Mouse (Mus musculus) liver (tissue): Measurements from ENCODE around the gene Itprip.

Experiments used
- DNase-seq: peaks from one replicate; pipeline ENCODE4 v3.0.0-alpha.2; 2020; ENCODE audit warnings: mixed read lengths

Itprip gene

DNA sequence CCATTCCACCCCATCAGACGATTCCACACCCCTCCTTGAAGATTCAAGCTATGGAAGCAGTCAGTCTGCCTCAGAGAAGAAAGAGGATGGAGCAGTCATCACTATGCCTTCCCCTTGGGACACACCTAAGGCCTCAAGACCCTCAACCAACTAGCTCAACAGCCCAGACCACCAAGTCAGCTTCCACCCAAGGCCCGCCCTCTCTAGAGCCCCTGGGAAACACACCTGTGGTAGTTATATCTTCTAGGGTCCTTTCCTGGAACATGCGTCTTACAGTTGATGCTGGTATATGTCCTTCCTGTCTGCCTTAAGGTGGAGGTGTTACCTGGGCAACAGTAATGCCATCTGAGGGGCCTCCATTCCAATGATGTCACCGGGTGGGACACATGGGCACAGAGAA lies 4.9 kb downstream of the Itprip start:
- DNase-seq = no peak

DNA sequence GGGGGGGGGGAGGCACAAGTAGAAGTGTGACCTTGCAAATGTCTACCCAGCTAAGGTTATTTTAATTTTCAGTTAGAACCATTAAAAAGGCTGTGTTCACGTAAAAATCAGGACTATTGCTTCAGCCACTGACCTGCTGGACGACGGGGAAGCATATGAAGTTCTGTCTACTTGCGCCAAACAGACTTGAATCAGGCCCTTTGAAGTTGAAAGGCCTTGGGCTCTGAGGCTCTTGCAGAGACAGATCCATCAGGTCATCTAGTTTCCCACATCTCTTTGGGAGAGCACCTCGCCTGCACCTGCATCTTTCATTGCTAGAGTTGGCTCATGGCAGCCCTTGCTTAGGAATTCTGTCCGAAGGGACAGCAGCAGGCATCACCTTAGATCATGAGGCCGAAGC lies 5.8 kb downstream of the Itprip start:
- no peak for DNase-seq

DNA sequence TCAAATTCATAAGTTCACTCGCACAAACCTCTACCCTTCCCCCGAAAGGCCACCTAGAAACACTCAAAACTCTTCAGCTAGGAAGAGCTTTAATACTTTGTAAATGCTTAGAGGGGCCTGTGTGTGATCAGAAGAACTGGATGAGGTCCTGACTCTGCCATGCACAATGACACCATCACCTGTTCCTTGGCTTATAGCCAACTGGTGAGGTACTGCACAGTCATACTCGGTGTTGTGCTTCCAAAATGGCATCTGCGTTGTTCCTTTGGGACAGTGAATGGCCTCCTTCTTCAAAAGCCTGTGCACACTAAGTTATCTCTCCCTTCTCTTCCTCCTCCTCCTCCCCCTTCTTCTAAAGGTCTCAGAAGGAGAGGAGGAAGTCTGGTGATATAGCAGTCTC lies 8.3 kb downstream of the Itprip start:
- DNase-seq = no peak

DNA sequence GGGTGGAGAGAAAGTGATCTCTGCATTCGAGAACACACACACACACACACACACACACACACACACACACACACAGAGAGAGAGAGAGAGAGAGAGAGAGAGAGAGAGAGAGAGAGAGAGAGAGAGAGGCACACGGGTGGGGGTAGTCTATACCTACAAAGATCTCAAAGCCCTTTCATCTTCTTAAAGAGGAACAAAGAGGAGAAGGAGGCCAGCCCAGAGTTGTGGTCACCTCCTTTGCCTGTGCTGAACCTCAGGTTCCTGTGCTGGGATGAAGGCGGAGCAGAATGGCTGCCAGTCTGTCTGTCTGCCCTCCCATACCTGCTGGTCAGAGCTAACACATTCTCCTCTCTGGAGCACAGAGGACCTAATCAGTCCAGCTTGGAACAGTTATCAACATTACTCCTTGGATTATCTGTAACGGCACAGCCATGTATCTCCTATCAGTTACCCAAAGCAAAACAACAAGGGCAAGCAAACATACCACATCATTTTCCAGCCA lies 8.9 kb downstream of the Itprip start:
- DNase-seq = no peak

DNA sequence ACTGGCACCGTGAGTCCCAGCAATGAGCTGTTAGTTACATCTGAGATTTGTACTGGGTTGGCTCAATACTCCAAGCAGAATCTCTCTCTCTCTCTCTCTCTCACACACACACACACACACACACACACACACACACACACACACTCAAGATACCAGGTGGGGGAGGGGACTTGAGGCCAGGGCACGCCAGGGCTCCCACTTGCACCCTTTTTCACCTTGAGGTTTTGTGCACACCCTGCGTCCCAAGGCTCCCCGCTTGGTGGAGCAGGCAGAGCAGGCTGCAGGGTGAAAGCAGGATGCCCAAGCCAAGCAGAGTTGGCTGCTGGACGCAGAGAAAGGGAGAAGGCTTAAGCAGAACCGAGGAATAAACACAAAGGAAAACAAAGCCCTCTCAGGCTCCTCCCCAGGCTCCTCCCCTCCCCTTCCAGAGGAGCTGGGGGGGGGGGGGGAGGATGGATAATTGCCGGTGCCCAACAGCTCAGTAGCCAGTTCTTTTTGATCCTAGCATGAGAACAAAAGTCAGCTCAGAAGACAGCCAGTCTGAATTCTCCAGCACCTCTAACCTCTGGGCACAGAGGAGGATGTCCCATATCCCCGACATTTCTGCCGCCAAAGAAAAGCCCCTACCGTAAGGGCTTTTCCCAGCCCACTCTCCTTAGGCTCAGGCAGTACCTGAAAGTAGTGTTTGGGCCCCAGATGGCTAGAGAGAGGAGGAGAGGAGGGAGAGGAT lies 9.5 kb downstream of the Itprip start:
- DNase-seq = no peak

DNA sequence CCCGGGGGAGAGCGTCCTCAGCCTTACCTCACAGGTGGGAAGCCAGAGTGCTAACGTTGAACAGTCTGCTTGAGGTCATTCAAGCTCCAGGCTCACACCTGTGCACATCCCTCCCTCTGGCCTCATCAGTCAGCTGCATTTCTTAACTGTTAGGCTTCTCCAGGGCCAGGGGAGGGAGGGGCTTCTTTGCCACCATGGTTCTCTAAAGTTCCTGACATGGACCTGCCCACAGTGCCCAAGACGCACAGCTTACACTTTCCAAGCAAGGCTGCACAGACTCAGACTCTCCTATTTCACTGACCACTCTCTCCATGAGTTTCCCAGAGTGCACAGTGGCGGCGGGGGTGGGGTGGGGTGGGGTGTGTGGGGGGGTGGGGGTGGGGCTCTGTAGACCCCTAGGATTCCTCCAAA lies 10.1 kb downstream of the Itprip start:
- no peak for DNase-seq

DNA sequence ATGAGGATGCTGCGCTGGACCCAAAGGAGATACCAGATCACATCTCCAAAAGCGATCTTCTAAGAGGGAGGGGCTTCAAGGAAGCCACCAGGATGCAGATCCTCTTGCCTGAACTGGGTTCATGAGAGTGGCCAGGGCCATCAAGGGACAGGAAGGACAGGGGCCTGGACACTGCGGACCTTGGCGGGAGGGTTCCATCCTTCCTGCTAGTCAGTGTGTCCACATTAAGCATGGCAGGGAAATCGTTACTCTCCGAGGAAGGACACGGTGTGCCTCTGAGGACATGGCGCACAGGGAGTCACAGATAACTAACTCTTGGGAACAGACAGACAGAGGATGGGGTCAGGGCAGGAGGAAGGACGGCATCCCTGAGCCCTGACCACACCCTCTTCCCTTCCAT lies 11.5 kb downstream of the Itprip start:
- no peak for DNase-seq

DNA sequence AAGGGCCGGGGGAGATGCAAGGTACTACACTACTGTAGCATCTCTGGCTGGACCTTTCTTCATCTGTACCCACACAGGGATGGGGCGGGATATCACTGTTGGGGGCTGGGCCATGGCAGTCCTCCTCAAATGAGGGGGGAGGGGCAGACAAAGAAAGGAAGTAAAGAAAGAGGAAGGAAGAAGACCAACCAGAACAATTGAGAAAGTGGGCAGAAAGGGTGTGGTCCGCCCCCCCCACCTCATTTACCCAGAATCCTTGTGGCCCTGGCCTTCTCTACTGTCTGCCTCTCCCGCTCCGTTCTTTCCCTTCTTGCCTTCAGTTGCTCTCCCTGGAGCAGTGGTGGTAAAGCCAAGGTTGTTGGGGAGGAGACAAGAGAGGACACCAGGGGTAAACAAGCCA lies 13.5 kb downstream of the Itprip start:
- DNase-seq = no peak

DNA sequence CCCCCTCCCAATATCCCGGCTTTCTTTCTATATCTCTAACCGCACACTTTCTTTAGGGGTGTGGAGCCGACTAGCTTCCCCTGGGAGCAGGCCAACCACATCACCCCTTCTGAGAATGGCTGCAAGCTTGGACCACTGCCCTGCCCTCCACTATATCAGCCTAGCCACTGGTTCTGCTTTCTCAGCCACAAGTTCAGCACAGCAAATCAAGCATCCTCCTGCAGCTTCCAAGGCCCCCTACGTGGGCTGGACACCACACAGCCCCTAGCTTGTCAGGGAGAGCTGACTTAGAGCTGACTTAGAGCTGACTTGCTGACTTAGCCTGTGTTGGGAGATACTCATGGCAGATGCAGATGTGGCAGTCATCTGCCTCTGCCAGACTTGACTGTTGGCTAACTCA lies 14.0 kb downstream of the Itprip start:
- no peak for DNase-seq

DNA sequence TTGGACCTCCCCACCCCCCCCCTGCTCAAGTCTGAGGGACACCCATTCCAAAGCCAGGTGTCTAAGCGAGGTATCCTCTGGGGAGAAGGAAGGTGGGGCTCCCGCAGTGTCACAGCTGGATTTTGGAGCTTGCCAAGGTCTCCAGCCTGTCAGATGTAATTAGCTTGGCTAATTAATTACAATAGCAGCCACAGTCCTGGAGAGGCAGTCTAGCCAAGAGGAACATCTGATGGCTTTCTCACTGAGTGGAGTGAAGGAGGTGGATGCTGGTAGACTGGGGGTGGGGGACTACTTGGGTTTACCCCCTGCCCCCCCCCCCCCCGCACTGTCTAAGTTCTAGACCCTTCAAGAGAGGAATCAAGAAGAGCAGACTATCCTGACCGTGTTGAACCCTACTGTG lies 15.4 kb downstream of the Itprip start:
- no peak for DNase-seq

DNA sequence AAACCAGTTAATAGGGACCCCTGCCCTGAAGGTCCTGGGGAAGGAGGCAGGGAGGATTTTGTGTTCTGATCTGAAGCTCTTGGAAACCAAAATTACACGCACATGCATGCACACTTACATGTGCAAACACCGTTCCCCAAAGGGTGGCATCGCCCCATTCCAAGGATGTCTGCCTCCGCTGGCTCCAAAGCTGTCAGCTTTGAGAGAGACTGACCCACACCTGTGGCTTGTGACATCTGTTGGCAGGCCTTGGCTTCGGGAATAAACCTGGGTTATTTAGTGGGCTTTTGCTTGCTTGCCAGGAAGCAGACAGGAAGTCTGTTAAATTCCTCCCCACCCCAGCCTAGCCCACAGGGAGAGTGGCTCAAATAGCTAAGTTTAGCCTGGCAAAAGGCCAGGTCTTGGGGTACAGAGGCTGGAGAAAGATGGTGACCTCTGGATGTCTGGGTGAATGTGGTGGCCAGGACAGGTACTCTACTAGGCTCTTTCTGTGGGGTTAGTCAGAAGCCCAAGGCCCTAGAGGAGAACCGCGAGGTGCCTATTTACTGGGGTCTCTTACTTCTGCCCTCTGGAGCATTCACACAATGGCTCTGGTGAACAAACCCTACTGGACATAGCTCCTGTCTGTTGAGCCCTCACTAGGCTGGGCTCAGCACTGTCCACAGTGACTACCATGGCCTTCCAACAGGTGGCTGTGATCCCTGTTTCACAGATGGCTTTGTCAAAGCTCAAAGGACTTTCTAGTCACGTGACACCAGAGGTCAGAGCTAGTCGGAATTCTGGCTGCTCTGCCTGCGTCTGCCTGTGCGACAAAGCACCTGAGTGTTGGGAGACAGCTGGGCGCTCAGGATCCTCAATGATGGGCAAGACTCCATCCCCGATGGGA lies 16.5 kb downstream of the Itprip start:
- no peak for DNase-seq

DNA sequence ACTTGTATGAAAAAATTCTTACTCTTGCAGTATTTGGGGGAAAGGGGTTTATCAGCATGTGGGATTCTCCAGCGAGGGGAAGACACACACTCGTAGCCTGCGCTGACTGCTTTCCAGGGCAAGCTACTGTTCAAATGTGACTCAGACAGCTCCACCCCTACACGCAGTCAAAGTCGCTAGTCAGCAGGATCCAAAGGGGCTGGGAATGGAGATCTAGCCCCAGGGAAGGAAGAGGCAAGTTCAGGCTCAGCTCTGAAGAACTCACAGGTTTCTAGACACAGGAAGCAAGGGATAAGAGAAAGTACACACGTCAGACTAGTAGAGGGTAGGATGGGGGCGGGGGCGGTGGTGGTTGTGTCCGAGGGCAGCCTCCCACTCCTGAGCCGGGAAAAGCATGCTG lies 18.5 kb downstream of the Itprip start:
- DNase-seq = no peak

DNA sequence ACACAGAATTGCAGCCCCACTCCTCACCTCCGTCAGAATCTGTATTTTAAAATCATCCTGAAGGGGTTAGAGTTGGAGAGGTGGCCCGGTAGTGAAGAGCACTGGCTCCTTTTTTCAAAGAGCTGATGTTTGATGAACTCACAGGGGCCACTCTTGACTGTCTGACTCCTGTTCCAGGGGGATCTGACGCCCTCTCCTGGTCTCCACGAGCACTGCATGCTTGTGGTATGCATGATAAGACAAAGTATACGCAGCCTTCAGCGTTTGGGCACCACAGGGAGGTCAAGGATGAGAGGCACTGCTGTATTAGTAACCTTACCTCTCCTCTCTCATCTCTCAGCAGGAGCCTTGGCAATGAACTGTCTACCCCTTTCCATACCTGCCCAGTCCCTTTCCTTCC lies 19.1 kb downstream of the Itprip start:
- peak; percentile 62 for DNase-seq

DNA sequence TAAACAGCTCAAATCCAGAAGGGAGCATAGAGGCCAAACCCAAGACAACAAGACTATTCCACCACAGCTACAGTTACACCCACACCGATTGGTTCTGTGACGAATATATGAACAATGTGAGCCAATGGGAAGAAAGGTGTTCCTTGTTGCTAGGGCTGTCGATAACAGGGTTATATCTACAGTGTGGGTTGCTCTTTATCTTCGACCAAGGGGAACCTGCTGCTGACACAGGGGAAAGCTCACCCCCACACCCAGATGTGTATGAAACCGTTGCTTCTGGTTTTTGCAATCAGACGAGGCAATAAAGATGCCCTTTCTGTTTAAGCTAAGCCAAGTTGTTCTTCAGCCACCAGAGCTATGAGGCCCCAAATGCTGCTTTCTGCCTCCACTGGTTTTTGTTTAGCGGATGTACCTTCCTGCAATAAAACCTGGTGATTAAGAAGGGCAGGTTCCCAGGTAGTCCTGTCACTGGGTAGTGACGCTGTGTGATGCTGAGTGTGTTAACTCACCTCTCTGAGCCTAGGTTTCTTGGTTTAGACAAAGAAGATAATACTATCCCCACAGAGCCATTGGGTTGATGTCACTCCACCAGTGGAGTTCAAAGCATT lies 20.5 kb downstream of the Itprip start:
- peak; percentile 44 for DNase-seq

DNA sequence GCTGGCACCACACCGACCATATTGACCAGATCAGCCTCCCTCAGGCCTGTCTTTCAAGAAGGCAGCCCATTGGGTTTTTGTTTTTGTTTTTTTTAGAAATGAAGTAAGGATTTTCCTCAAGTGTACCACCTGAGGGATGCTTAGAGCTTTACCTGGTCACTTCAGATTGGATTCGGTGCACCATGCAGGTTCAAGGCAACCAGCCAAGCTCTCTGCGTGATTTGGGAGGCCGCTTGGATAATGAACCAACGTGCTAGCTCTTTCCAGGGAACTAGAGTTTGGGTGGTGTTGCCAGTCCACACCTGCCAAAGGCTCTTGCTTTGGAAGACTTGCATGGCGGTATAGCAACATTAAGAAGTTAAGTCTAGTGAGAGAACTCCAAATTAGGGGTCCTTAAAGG lies 26.0 kb downstream of the Itprip start:
- no peak for DNase-seq

DNA sequence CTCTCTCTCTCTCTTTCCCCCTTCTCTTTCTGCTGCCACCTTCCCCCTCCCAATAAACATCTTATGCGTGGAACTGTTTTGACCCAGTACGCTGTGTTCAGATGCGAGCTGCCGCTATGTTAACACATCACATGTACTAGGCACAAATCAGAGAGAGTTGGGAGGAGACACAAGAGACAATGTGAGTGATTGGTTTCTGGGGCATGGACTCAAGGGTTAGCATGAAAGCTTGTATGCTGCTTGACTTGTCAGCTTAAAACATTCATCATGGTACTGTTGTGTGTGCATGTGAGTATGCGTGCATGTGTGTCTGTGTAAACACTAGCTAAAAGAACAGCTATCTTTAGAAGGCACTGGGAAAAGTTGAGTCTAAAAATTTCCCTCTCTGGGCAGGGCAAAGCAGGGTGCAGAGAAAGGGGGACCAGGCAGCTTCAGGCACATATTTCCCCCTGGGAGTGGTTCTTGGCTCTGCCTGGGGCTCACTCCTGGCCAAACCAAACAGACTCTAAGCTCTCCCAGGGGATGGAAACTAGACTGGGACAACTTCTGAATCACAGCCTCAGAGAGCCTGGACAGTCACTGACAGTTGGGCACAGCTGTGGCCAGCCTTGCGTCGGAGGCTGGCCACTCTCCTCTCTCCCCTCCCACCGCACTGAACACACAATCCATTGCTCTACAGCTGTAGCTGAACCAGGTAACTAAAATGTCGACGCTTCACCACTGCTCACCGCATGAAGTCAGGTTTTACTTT lies 27.4 kb downstream of the Itprip start:
- DNase-seq = no peak

DNA sequence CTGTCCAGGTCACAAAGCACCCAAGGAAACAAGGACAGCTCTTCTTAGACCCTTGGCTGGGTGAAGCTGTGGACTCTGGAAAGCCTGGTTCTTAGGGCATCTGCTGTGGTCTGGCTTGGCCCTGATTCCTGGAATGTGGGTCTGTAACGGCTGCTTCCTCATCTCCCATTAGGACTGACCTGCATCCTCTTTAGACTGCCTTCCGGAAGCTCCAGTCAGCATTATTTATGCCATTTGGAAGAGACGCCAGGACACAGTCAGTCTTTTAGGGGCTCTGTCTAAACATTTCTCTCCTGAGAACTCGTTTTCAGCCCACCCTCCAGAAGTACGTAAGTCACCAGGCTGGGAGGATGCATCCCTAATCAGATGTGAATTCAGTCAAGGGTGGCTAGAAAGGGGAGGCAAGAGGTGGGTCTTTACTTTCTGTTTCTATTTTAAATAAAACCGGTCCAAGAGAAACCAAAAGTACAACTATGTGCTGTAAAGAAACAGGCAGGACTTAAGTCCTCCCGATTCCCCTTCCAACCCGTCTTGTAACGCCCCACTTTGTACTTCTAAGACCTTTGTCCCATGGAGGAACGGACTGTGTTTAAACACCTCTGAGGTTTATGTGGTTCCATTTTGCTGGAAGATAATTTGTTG lies 28.5 kb downstream of the Itprip start:
- DNase-seq = no peak

DNA sequence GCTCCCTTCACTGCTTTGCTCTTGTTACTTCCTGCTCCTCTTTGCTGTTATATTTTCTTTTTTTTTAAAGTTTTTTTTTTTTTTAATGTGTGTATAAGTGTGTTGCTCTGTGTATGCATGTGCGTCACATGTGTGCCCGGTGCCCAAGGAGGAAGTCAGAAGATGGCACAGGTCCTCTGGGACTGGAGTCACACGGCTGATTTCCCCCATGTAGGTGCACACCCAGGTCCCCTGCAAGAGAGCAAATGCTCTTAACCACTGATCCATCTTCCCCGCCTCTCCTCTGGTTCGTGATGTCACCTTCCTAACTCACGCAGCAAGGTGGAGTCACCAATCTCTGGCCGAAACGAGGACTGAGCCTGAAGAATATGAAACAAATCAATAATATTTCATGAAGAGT lies 31.1 kb downstream of the Itprip start:
- DNase-seq = no peak

DNA sequence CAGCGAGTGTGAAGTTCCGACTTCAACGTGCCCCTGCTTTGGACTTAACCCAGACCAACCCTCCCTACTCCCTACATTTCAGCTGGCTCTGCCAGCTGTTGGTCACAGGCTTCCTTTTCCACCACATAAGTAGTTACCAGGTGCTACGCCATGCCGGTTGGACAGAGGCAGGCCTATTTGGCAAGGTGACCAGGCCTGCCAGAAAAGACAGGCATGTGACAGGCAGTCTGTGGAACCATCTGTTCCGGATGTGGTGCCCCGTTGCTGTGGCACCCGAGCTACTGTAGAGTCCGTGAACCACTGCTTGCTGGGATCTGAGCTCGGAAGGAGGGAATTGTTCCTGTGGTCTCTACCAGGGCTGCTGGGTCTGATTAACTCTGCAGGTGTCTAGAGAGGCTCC lies 31.7 kb downstream of the Itprip start:
- no peak for DNase-seq

DNA sequence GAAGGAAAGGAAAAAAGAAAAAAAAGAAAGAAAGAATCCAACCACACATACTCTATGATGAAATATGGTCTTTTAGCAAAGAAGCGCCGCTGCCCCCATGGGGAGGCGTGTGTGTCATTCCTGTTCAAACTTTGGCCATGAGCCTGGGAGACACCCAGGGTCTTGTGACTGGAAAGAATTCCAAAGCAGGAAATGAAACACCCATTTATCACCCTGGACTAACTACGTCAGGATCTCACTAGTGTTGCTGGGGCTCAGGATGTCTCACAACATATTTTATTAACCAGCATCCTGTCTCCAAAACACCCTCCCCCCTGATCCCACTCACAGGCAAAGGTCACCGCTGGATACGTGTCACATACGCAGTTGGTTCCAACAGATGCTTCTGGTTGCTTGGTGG lies 32.5 kb downstream of the Itprip start:
- DNase-seq = peak; percentile 27

DNA sequence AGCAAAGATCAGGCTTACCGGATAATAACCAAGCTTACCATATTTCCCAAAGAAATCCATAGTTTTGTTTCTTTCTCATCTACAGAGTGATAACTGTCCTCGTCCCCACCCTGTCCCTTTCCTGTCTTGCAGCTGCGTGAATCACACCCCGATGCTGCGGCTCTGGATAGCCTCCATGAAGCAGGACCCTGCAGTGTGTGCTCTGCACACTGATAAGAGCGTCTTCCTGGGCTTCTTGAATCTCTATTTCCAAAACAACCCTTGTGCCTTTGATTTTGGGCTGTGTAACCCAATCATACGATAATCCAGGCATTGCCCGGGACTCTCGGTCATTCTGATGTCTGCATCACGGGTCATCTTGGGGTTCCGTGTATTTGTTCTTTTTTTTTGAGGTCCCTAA lies 33.2 kb downstream of the Itprip start:
- DNase-seq = no peak

DNA sequence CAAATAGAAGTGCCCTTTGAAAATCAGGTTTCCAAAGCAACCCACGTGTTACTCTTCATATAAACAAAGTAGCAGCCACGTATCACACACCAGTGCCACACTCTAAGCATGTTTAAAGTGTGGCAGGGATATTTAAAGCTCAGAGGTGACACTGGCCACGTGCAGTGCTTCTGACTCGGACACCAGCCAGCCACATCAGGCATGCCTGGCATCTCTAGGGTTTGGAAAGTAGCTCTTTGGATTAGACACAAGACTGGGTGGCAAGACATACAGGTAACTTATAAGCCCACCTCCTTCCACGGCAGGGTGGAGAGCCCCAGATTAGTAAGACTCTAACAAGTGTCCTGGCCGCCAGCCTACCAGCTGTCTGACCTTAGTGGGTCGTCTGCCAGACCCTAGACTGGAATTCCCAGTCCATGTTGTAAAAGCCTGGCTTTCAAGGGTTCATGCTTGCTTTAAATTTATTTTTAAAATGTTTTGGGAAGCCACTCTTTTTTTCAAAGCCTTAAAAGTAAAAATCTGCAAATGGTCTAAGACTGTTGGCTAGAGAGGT lies 33.8 kb downstream of the Itprip start:
- no peak for DNase-seq
